Mouse (Mus musculus): ENCODE measurements around the gene Neurod1.

Neurod1 gene

GRCm38 (mm10) chr2:79442906-79443305 lies 13.6 kb downstream of the Neurod1 start:
- DNase-seq: peak; percentile 95

GRCm38 (mm10) chr2:79442227-79442626 lies 14.3 kb downstream of the Neurod1 start:
- no peak for DNase-seq

- DNase-seq: no peak
These were observed 26.5 kb downstream of the Neurod1 start for GRCm38 (mm10) chr2:79430061-79430460.

GRCm38 (mm10) chr2:79429650-79430049 lies 26.9 kb downstream of the Neurod1 start:
- DNase-seq: no peak

GRCm38 (mm10) chr2:79429108-79429507 lies 27.4 kb downstream of the Neurod1 start:
- no peak for DNase-seq

- peak; percentile 76 for DNase-seq
These were observed 27.9 kb downstream of the Neurod1 start for GRCm38 (mm10) chr2:79428569-79429104.

GRCm38 (mm10) chr2:79428022-79428421 lies 28.5 kb downstream of the Neurod1 start:
- no peak for DNase-seq

- no peak for DNase-seq
These were observed 34.9 kb downstream of the Neurod1 start for GRCm38 (mm10) chr2:79421696-79422095.

- peak; percentile 64 for DNase-seq
These were observed 42.0 kb downstream of the Neurod1 start for GRCm38 (mm10) chr2:79414505-79414904.

GRCm38 (mm10) chr2:79410903-79411255 lies 45.7 kb downstream of the Neurod1 start:
- peak; percentile 75 for DNase-seq

- no peak for DNase-seq
These were observed 46.2 kb downstream of the Neurod1 start for GRCm38 (mm10) chr2:79410247-79410902.

GRCm38 (mm10) chr2:79405661-79406405 lies 50.7 kb downstream of the Neurod1 start:
- DNase-seq: peak; percentile 90

All from cerebellum, adult 11-12 months (tissue).